Mouse (Mus musculus) liver, adult 2 months (tissue): ENCODE results near the gene Ythdf2.

ENCODE experiments used
- CTCF ChIP-seq: fragments of 200-500 bp; IDR thresholded peaks from 2 replicates; pipeline ENCODE4 v1.5.1; 2011; ENCODE audit warnings: low read depth, low read length, control low read depth
- POLR2A ChIP-seq: fragments of 200-500 bp; IDR thresholded peaks from 2 replicates; pipeline ENCODE4 v1.6.1; 2011; ENCODE audit warnings: low read length, control low read depth; ENCODE audit not compliant: insufficient read depth; ENCODE audit errors: extremely low read depth

DNA sequence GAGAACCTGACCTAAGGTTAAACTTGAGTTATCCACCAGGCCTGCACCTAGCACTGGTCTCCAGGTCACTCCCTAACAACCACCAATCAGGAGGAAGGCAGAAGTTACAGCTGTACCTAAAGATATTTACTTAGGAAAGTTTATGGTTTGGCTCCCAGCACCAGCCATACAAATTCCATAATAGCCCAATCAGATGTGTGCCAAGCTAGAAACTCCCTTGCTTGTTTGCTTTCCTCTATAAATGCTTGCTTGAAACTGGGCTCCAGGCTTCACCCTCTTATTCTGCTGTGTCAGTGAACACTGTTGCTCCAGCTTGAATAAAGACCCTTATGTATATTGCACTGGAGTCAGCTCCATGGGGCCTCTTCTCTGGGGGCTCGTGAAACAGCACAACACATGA, 60.4 kb downstream of the Ythdf2 start:
- TF ChIP-seq POLR2A: no peak
- TF ChIP-seq CTCF: no peak
